Mouse (Mus musculus): ENCODE data around the gene Sardh.

The Sardh gene

GRCm38 (mm10) chr2:27226572-27226971 lies 21.6 kb downstream of the Sardh start:
- DNase-seq (ENCODE audit: low spot score) = no peak

- no peak for DNase-seq (ENCODE audit: low spot score)
Measured at GRCm38 (mm10) chr2:27223012-27223421, 25.1 kb downstream of the Sardh start.

- no peak for DNase-seq (ENCODE audit: low spot score)
Measured at GRCm38 (mm10) chr2:27218569-27218968, 29.6 kb downstream of the Sardh start.

GRCm38 (mm10) chr2:27218121-27218544 lies 30.0 kb downstream of the Sardh start:
- no peak for DNase-seq (ENCODE audit: low spot score)

- DNase-seq (ENCODE audit: low spot score) = no peak
Measured at GRCm38 (mm10) chr2:27215537-27215936, 32.6 kb downstream of the Sardh start.

GRCm38 (mm10) chr2:27211966-27212893 lies 35.9 kb downstream of the Sardh start:
- peak; percentile 16 for DNase-seq (ENCODE audit: low spot score)

- DNase-seq (ENCODE audit: low spot score) = no peak
Measured at GRCm38 (mm10) chr2:27210676-27211210, 37.4 kb downstream of the Sardh start.

- DNase-seq (ENCODE audit: low spot score) = peak; percentile 23
Measured at GRCm38 (mm10) chr2:27210255-27210654, 37.9 kb downstream of the Sardh start.

GRCm38 (mm10) chr2:27209816-27210215 lies 38.3 kb downstream of the Sardh start:
- no peak for DNase-seq (ENCODE audit: low spot score)

GRCm38 (mm10) chr2:27209370-27209769 lies 38.8 kb downstream of the Sardh start:
- no peak for DNase-seq (ENCODE audit: low spot score)

GRCm38 (mm10) chr2:27207126-27207525 lies 41.0 kb downstream of the Sardh start:
- peak; percentile 82 for DNase-seq (ENCODE audit: low spot score)

GRCm38 (mm10) chr2:27206128-27206797 lies 41.9 kb downstream of the Sardh start:
- peak; percentile 55 for DNase-seq (ENCODE audit: low spot score)

- no peak for DNase-seq (ENCODE audit: low spot score)
Measured at GRCm38 (mm10) chr2:27205666-27206065, 42.5 kb downstream of the Sardh start.

GRCm38 (mm10) chr2:27200586-27200985 lies 47.6 kb downstream of the Sardh start:
- no peak for DNase-seq (ENCODE audit: low spot score)

GRCm38 (mm10) chr2:27198551-27199246 lies 49.4 kb downstream of the Sardh start:
- no peak for DNase-seq (ENCODE audit: low spot score)

GRCm38 (mm10) chr2:27189994-27190393 lies 58.1 kb downstream of the Sardh start:
- no peak for DNase-seq (ENCODE audit: low spot score)

GRCm38 (mm10) chr2:27187531-27187930 lies 60.6 kb downstream of the Sardh start:
- no peak for DNase-seq (ENCODE audit: low spot score)

- DNase-seq (ENCODE audit: low spot score) = peak; percentile 11
Measured at GRCm38 (mm10) chr2:27183734-27184133, 64.4 kb downstream of the Sardh start.

- no peak for DNase-seq (ENCODE audit: low spot score)
Measured at GRCm38 (mm10) chr2:27181907-27182306, 66.2 kb downstream of the Sardh start.

- DNase-seq (ENCODE audit: low spot score) = no peak
Measured at GRCm38 (mm10) chr2:27179101-27179500, 69.0 kb downstream of the Sardh start.

GRCm38 (mm10) chr2:27175696-27176267 lies 72.4 kb downstream of the Sardh start:
- DNase-seq (ENCODE audit: low spot score) = peak; percentile 33

GRCm38 (mm10) chr2:27174242-27174641 lies 73.9 kb downstream of the Sardh start:
- no peak for DNase-seq (ENCODE audit: low spot score)
